Mouse (Mus musculus): ENCODE data around the gene Gm17078. TPM values are rescaled to one million over a fixed set of nuclear protein-coding genes. Genes with fewer than 3 reads are reported as not detected.
"Not testable (repeated sequence)": the region's sequence is repeated elsewhere in the genome, so short reads cannot be mapped to it uniquely, and the experiment has no call there.

The Gm17078 gene
- polyA plus RNA-seq (2011; ENCODE audit: insufficient read depth, insufficient read length, low replicate concordance, missing spikeins) = not detected in 2 replicates

GRCm38 (mm10) chr14:51611210-51611609 is at the start of gene Gm17078:
Gene Gm17078 (minus strand): TSS chr14:51611310.
- Histone ChIP-seq H3K4me3 (replicated peaks; ENCODE audit: control insufficient read depth, low read depth, low read length) (no peak within 1 kb of the TSS), H3K4me1 (ENCODE audit: control insufficient read depth, insufficient read depth, low read length) (no peaks in the 10 kb centered on the region), H3K27ac (ENCODE audit: control insufficient read depth, insufficient read depth, low read depth, low read length, poor library complexity) (no peak within 1 kb of the TSS)
- TF ChIP-seq POLR2A (IDR thresholded peaks at IDR 0.05; ENCODE audit: borderline replicate concordance, control insufficient read depth, low read depth, low read length) = no peak
- TF ChIP-seq CTCF (IDR thresholded peaks at IDR 0.05; ENCODE audit: control insufficient read depth, insufficient read depth, low read length) = no peak
- 83% methylated on average over 1 of the region's 1 CpGs for WGBS

- not testable (repeated sequence) for H3K27ac ChIP-seq (ENCODE audit: control insufficient read depth, insufficient read depth, low read depth, low read length, poor library complexity); H3K4me3 ChIP-seq (replicated peaks; ENCODE audit: control insufficient read depth, low read depth, low read length); H3K4me1 ChIP-seq (ENCODE audit: control insufficient read depth, insufficient read depth, low read length)
- WGBS = 86% methylated on average over 1 of the region's 1 CpGs
Measured at GRCm38 (mm10) chr14:51635566-51635965, 24.5 kb upstream of the Gm17078 start, which contains the start of gene Gm4181. Gene Gm4181 (minus strand): TSS chr14:51635666.

GRCm38 (mm10) chr14:51632426-51632825 is 21.3 kb upstream of the Gm17078 start:
- 85% methylated on average over 1 of the region's 1 CpGs for WGBS
- H3K27ac ChIP-seq (ENCODE audit: control insufficient read depth, insufficient read depth, low read depth, low read length, poor library complexity); H3K4me3 ChIP-seq (replicated peaks; ENCODE audit: control insufficient read depth, low read depth, low read length); H3K4me1 ChIP-seq (ENCODE audit: control insufficient read depth, insufficient read depth, low read length): not testable (repeated sequence)

- not testable (repeated sequence) for H3K4me1 ChIP-seq (ENCODE audit: control insufficient read depth, insufficient read depth, low read length); H3K4me3 ChIP-seq (replicated peaks; ENCODE audit: control insufficient read depth, low read depth, low read length); H3K27ac ChIP-seq (ENCODE audit: control insufficient read depth, insufficient read depth, low read depth, low read length, poor library complexity)
- WGBS = 78% methylated on average over 4 of the region's 4 CpGs
Measured at GRCm38 (mm10) chr14:51592039-51592438, 19.1 kb downstream of the Gm17078 start, which contains the start of gene Gm17174. Gene Gm17174 (minus strand): TSS chr14:51592139.

- H3K4me3 ChIP-seq (replicated peaks; ENCODE audit: control insufficient read depth, low read depth, low read length); H3K4me1 ChIP-seq (ENCODE audit: control insufficient read depth, insufficient read depth, low read length); H3K27ac ChIP-seq (ENCODE audit: control insufficient read depth, insufficient read depth, low read depth, low read length, poor library complexity): not testable (repeated sequence)
- 82% methylated on average over 2 of the region's 2 CpGs for WGBS
Measured at GRCm38 (mm10) chr14:51573963-51574362, 37.1 kb downstream of the Gm17078 start, which contains the start of gene Gm17175. Gene Gm17175 (minus strand): TSS chr14:51574063.

Other genes with a start within 250 kb of the Gm17078 start
- not detected in 2 replicates for gene Gm7247, start 249.6 kb downstream of the Gm17078 start, polyA plus RNA-seq (2011; ENCODE audit: insufficient read depth, insufficient read length, low replicate concordance, missing spikeins)
- gene Vmn2r88, start 200.5 kb downstream of the Gm17078 start, polyA plus RNA-seq (2011; ENCODE audit: insufficient read depth, insufficient read length, low replicate concordance, missing spikeins) = not detected in 2 replicates
- gene Vmn2r89, start 159.5 kb downstream of the Gm17078 start, polyA plus RNA-seq (2011; ENCODE audit: insufficient read depth, insufficient read length, low replicate concordance, missing spikeins) = not detected in 2 replicates
- gene Gm5622, start 58.5 kb downstream of the Gm17078 start, polyA plus RNA-seq (2011; ENCODE audit: insufficient read depth, insufficient read length, low replicate concordance, missing spikeins) = not detected in 2 replicates
- gene Gm17175, start 37.2 kb downstream of the Gm17078 start, polyA plus RNA-seq (2011; ENCODE audit: insufficient read depth, insufficient read length, low replicate concordance, missing spikeins) = not detected in 2 replicates
- not detected in 2 replicates for gene Gm17174, start 19.2 kb downstream of the Gm17078 start, polyA plus RNA-seq (2011; ENCODE audit: insufficient read depth, insufficient read length, low replicate concordance, missing spikeins)
- not detected in 2 replicates for gene Gm4181, start 24.4 kb upstream of the Gm17078 start, polyA plus RNA-seq (2011; ENCODE audit: insufficient read depth, insufficient read length, low replicate concordance, missing spikeins)
- not detected in 2 replicates for gene Gm17079, start 84.2 kb upstream of the Gm17078 start, polyA plus RNA-seq (2011; ENCODE audit: insufficient read depth, insufficient read length, low replicate concordance, missing spikeins)
- gene Gm5800, start 105.9 kb upstream of the Gm17078 start, polyA plus RNA-seq (2011; ENCODE audit: insufficient read depth, insufficient read length, low replicate concordance, missing spikeins) = not detected in 2 replicates
- gene Ang4, start 162.3 kb upstream of the Gm17078 start, polyA plus RNA-seq (2011; ENCODE audit: insufficient read depth, insufficient read length, low replicate concordance, missing spikeins) = not detected in 2 replicates
- gene AY358078, start 188.7 kb upstream of the Gm17078 start, polyA plus RNA-seq (2011; ENCODE audit: insufficient read depth, insufficient read length, low replicate concordance, missing spikeins) = not detected in 2 replicates
- gene Ear6, start 242.4 kb upstream of the Gm17078 start, polyA plus RNA-seq (2011; ENCODE audit: insufficient read depth, insufficient read length, low replicate concordance, missing spikeins) = 10.0 TPM in 1 of 2 replicates, not detected in the other